In genomic region chr8:115597226-115597953, GRCm38 (mm10) we compare ENCODE assay signal across 8 mouse cellular contexts.
DNase-seq lines count a peak whose midpoint lies in the region; ATAC-seq and TF ChIP-seq lines count a peak whose summit lies in the region.

No protein-coding gene starts in this region.

- H3K4me2 ChIP-seq in embryonic facial prominence, embryonic 13.5 days = peak overlapping the region; percentile 9; the same call in 1 of the 2 replicates

- no peaks in the 10 kb centered on the region for H3K4me1 ChIP-seq in kidney, adult 2 months (ENCODE audit: control insufficient read depth, insufficient read depth, low read length)
- peaks cover 8% of the 10 kb centered on the region for H3K4me1 ChIP-seq in embryonic facial prominence, embryonic 13.5 days

- peak; percentile 58; the same call in 1 of the 2 replicates for ATAC-seq in cerebellum, adult (ENCODE audit: insufficient number of reproducible peaks, low FRiP score, low TSS enrichment)
- no peak for ATAC-seq in embryonic facial prominence, embryonic 13.5 days (ENCODE audit: insufficient number of reproducible peaks, insufficient read depth, low FRiP score, low TSS enrichment, low read depth)

- H3K27me3 ChIP-seq in kidney, adult 2 months (replicated peaks; ENCODE audit: control insufficient read depth, insufficient read depth, low read length) = no peaks in the 10 kb centered on the region
- no peaks in the 10 kb centered on the region for H3K27me3 ChIP-seq in embryonic facial prominence, embryonic 13.5 days

- 37% methylated on average over 10 of the region's 10 CpGs for WGBS in kidney, adult 2 months
- WGBS in embryonic facial prominence, embryonic 13.5 days = 44% methylated on average over 10 of the region's 10 CpGs

- peak; percentile 9 for DNase-seq in kidney, adult 2 months
- DNase-seq in kidney, adult 18-20 months = no peak
- peak; percentile 24 to 43 for DNase-seq in kidney, postnatal 4 days
- DNase-seq in right cerebral cortex, postnatal 25 days = peak; percentile 9
- no peak for DNase-seq in thymus, postnatal 25 days
- DNase-seq in adrenal gland, postnatal 25 days = no peak

- TF ChIP-seq CTCF in kidney, adult 2 months (conservative IDR thresholded peaks at IDR 0.05; ENCODE audit: insufficient read depth, insufficient read length, low read depth, low read length) = no peak

- no peaks in the 10 kb centered on the region for H3K36me3 ChIP-seq in kidney, adult 2 months (ENCODE audit: control insufficient read depth, insufficient read depth, low read length)
- no peaks in the 10 kb centered on the region for H3K36me3 ChIP-seq in embryonic facial prominence, embryonic 13.5 days

- H3K4me3 ChIP-seq in kidney, adult 2 months (ENCODE audit: insufficient read depth, low read depth, low read length) = no peak overlapping the region
- no peak overlapping the region for H3K4me3 ChIP-seq in embryonic facial prominence, embryonic 13.5 days

- no peaks in the 10 kb centered on the region for H3K9me3 ChIP-seq in embryonic facial prominence, embryonic 13.5 days

- H3K9ac ChIP-seq in embryonic facial prominence, embryonic 13.5 days = peak overlapping the region; percentile 28; the same call in 1 of the 2 replicates

- no peak for TF ChIP-seq POLR2A in kidney, adult 2 months (IDR thresholded peaks at IDR 0.05; ENCODE audit: low read depth, low read length)

- no peak overlapping the region for H3K27ac ChIP-seq in kidney, adult 2 months (ENCODE audit: insufficient read depth, low read depth, low read length)
- H3K27ac ChIP-seq in embryonic facial prominence, embryonic 13.5 days = no peak overlapping the region

Comparison
In these comparisons a context has a peak if more than half of its experiments do, and no peak if none do; other contexts are left out.
1. DNase-seq: peak in kidney, adult 2 months (single experiment), kidney, postnatal 4 days (2 of 2) and right cerebral cortex, postnatal 25 days (single experiment); none in kidney, adult 18-20 months (single experiment), thymus, postnatal 25 days (single experiment) and adrenal gland, postnatal 25 days (single experiment).